Mouse (Mus musculus) embryonic facial prominence, embryonic 10.5 days (tissue): ENCODE data around the gene Abcg1. TPM values are rescaled to one million over a fixed set of nuclear protein-coding genes. Genes with fewer than 3 reads are reported as not detected.

Experiments used
- DNase-seq: peaks from one replicate; pipeline ENCODE4 v3.0.0-alpha.2; 2017; ENCODE audit warnings: low spot score
- H3K27ac ChIP-seq: fragments of 300-500 bp; sonication (generic); replicated peaks from 2 replicates; pipeline ENCODE4 v1.5.1; 2016; ENCODE audit warnings: mild to moderate bottlenecking
- H3K27me3 ChIP-seq: fragments of 300-500 bp; sonication (generic); replicated peaks from 2 replicates; pipeline ENCODE4 v1.6.1; 2016; ENCODE audit warnings: low read depth, mild to moderate bottlenecking; ENCODE audit not compliant: poor library complexity, severe bottlenecking
- H3K36me3 ChIP-seq: fragments of 300-500 bp; sonication (generic); replicated peaks from 2 replicates; pipeline ENCODE4 v1.6.1; 2016; ENCODE audit warnings: mild to moderate bottlenecking, moderate library complexity
- H3K4me1 ChIP-seq: fragments of 300-500 bp; sonication (generic); 2 replicates; pipeline ENCODE4 v1.6.1; 2016
- H3K4me3 ChIP-seq: fragments of 300-500 bp; sonication (generic); 2 replicates; pipeline ENCODE4 v1.5.1; 2016; ENCODE audit warnings: mild to moderate bottlenecking, moderate library complexity
- H3K9me3 ChIP-seq: fragments of 300-500 bp; sonication (generic); 2 replicates; pipeline ENCODE4 v1.6.1; 2016; ENCODE audit warnings: mild to moderate bottlenecking
- WGBS: fragments of 180-500 bp; shearing (Covaris S2); methylation state at CpG from one replicate; pipeline ENCODE4 v1.1.7; 2016; 5-methylcytosine and 5-hydroxymethylcytosine counted together
- polyA plus RNA-seq: library from polyadenylated mRNA; unstranded; fragments of >200 nt; fragmentation: Nextera tagmentation; extraction: Ambion mirVana; gene quantifications from 2 replicates; pipeline ENCODE4 v1.2.1, GENCODE M21; 2016

Abcg1 gene
- polyA plus RNA-seq, 1 experiment from 2014 or later, result 10.1 TPM

- no peak for DNase-seq
- no peaks in the 10 kb centered on the region for H3K9me3 ChIP-seq
- H3K4me1 ChIP-seq, result peaks cover 42% of the 10 kb centered on the region
- H3K27me3 ChIP-seq, result no peaks in the 10 kb centered on the region
- peak overlapping the region; percentile 65 for H3K27ac ChIP-seq
- no peak overlapping the region for H3K4me3 ChIP-seq
- H3K36me3 ChIP-seq, result peaks cover 18% of the 10 kb centered on the region
- WGBS, result 61% methylated on average over 13 of the region's 13 CpGs
Observed at GRCm38 (mm10) chr17:31091023-31091735, 33.7 kb downstream of the Abcg1 start.

GRCm38 (mm10) chr17:31094781-31095180 is 37.3 kb downstream of the Abcg1 start:
- no peaks in the 10 kb centered on the region for H3K27me3 ChIP-seq
- no peak overlapping the region for H3K27ac ChIP-seq
- no peaks in the 10 kb centered on the region for H3K9me3 ChIP-seq
- peaks cover 18% of the 10 kb centered on the region for H3K4me1 ChIP-seq
- WGBS, result 56% methylated on average over 5 of the region's 5 CpGs
- H3K4me3 ChIP-seq, result no peak overlapping the region
- H3K36me3 ChIP-seq, result peaks cover 18% of the 10 kb centered on the region
- no peak for DNase-seq

- DNase-seq, result no peak
- H3K4me1 ChIP-seq, result peaks cover 10% of the 10 kb centered on the region
- no peak overlapping the region for H3K27ac ChIP-seq
Observed at GRCm38 (mm10) chr17:31095570-31095969, 38.1 kb downstream of the Abcg1 start.

GRCm38 (mm10) chr17:31096893-31097292 is 39.4 kb downstream of the Abcg1 start:
- no peak for DNase-seq
- Histone ChIP-seq H3K27ac (no peak overlapping the region), H3K4me1 (no peaks in the 10 kb centered on the region), H3K27me3 (no peaks in the 10 kb centered on the region), H3K9me3 (no peaks in the 10 kb centered on the region), H3K36me3 (peaks cover 18% of the 10 kb centered on the region), H3K4me3 (no peak overlapping the region)
- WGBS, result 94% methylated on average over 2 of the region's 2 CpGs

More at GRCm38 (mm10) chr17:31095570-31095969, 38.1 kb downstream of the Abcg1 start:
- Histone ChIP-seq H3K9me3 (no peaks in the 10 kb centered on the region), H3K36me3 (peaks cover 18% of the 10 kb centered on the region), H3K4me3 (no peak overlapping the region), H3K27me3 (no peaks in the 10 kb centered on the region)
- WGBS, result 88% methylated on average over 7 of the region's 7 CpGs

- WGBS, result 82% methylated on average over 5 of the region's 5 CpGs
- H3K27me3 ChIP-seq, result no peaks in the 10 kb centered on the region
- peaks cover 7% of the 10 kb centered on the region; the same call in 1 of the 2 replicates for H3K36me3 ChIP-seq
- no peak overlapping the region for H3K4me3 ChIP-seq
- DNase-seq, result no peak
- no peak overlapping the region for H3K27ac ChIP-seq
- no peaks in the 10 kb centered on the region for H3K4me1 ChIP-seq
- H3K9me3 ChIP-seq, result no peaks in the 10 kb centered on the region
Observed at GRCm38 (mm10) chr17:31098788-31099187, 41.3 kb downstream of the Abcg1 start.

DNA sequence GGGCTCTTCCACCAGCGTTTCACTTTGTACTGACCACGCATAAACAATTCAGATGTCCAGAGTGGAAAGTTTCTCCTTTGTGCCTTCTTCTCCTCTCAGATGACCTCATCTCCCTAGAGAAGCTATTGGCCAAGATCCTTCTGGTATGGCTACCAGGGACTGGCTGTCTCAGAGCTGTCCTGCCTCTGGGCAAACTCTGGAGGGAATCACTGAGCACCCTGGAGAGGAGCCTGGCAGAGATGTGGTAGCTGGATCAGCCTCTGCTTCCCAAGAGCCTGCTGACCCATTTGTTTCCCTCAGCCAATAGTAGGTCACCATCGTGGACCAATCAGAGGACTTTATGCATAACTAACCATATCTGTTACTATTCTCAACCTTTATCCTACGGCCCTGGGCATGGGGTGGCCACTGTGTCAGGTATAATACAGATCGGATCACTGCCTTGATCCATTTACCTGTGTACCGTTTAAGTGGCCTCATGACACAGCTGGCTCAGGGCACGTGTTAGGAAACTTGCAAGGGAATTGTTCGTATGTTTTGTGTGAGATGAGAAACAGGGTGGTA is 45.6 kb downstream of the Abcg1 start:
- Histone ChIP-seq H3K4me3 (no peak overlapping the region), H3K9me3 (no peaks in the 10 kb centered on the region), H3K36me3 (no peaks in the 10 kb centered on the region; the same call in 1 of the 2 replicates), H3K27ac (no peak overlapping the region), H3K27me3 (no peaks in the 10 kb centered on the region), H3K4me1 (peaks cover 7% of the 10 kb centered on the region; the same call in 1 of the 2 replicates)
- DNase-seq, result no peak
- WGBS, result 87% methylated on average over 8 of the region's 8 CpGs

GRCm38 (mm10) chr17:31103823-31104222 is 46.3 kb downstream of the Abcg1 start:
- 89% methylated on average over 8 of the region's 8 CpGs for WGBS

DNA sequence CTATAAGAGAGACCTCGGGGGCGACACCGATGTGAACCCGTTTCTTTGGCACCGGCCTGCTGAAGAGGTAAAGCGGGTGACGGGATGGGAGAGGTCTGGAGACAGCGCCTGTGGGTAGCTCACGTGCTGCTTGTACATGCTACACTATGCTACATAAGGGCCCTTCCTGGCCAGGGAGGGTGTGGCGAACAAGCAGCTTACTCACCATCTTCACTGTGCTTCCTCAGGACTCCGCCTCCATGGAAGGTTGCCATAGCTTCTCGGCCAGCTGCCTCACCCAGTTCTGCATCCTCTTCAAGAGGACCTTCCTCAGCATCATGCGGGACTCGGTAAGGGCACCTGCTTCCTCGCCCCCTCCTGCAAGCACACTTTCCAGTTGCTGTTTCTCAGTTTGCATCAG is 50.9 kb downstream of the Abcg1 start:
- H3K4me1 ChIP-seq, result peaks cover 24% of the 10 kb centered on the region
- 93% methylated on average over 15 of the region's 15 CpGs for WGBS

More at GRCm38 (mm10) chr17:31103823-31104222, 46.3 kb downstream of the Abcg1 start:
- no peak for DNase-seq
- Histone ChIP-seq H3K27me3 (no peaks in the 10 kb centered on the region), H3K9me3 (no peaks in the 10 kb centered on the region), H3K27ac (no peak overlapping the region), H3K36me3 (no peaks in the 10 kb centered on the region; the same call in 1 of the 2 replicates), H3K4me1 (peaks cover 7% of the 10 kb centered on the region; the same call in 1 of the 2 replicates), H3K4me3 (no peak overlapping the region)

GRCm38 (mm10) chr17:31113191-31113856 is 55.8 kb downstream of the Abcg1 start:
- peak overlapping the region; percentile 16 for H3K27ac ChIP-seq
- peaks cover 38% of the 10 kb centered on the region for H3K4me1 ChIP-seq
- peaks cover 24% of the 10 kb centered on the region for H3K36me3 ChIP-seq
- no peaks in the 10 kb centered on the region for H3K27me3 ChIP-seq
- 47% methylated on average over 9 of the region's 9 CpGs for WGBS
- DNase-seq, result peak; percentile 44
- H3K4me3 ChIP-seq, result no peak overlapping the region
- no peaks in the 10 kb centered on the region for H3K9me3 ChIP-seq

More for the DNA sequence above, 50.9 kb downstream of the Abcg1 start:
- Histone ChIP-seq H3K9me3 (no peaks in the 10 kb centered on the region), H3K36me3 (peaks cover 24% of the 10 kb centered on the region), H3K4me3 (no peak overlapping the region), H3K27ac (no peak overlapping the region), H3K27me3 (no peaks in the 10 kb centered on the region)
- DNase-seq, result no peak

GRCm38 (mm10) chr17:31116063-31116462 is 58.6 kb downstream of the Abcg1 start:
- Histone ChIP-seq H3K27ac (no peak overlapping the region), H3K27me3 (no peaks in the 10 kb centered on the region), H3K4me3 (no peak overlapping the region), H3K36me3 (peaks cover 12% of the 10 kb centered on the region), H3K9me3 (no peaks in the 10 kb centered on the region), H3K4me1 (peaks cover 44% of the 10 kb centered on the region)
- no peak for DNase-seq
- 69% methylated on average over 6 of the region's 6 CpGs for WGBS

DNA sequence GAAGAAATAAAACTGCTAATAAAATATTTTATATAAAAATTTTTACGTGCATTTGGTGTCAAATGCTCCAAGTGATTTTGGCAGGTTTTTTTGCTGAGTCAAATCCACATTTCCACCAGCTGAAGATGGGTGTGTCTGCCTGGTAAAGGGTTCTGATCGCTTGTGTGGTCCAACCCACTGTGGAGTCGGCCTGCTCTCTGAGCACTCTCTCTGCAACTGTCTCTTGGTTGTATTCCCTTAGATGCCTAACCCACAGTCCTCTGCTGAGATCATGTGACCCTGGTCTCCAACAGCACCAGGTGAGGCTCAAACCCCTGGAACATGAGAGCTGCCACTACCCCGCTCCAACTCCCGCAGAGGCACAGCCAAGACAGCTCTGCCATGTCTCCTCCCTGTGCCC is 60.5 kb downstream of the Abcg1 start:
- 89% methylated on average over 5 of the region's 5 CpGs for WGBS
- H3K27ac ChIP-seq, result peak overlapping the region; percentile 54; the same call in 1 of the 2 replicates
- no peaks in the 10 kb centered on the region; the same call in 1 of the 2 replicates for H3K36me3 ChIP-seq
- no peaks in the 10 kb centered on the region for H3K9me3 ChIP-seq
- H3K4me3 ChIP-seq, result no peak overlapping the region
- peaks cover 40% of the 10 kb centered on the region for H3K4me1 ChIP-seq
- no peak for DNase-seq
- no peaks in the 10 kb centered on the region for H3K27me3 ChIP-seq

- H3K27me3 ChIP-seq, result no peaks in the 10 kb centered on the region
- peak; percentile 85 for DNase-seq
- H3K4me1 ChIP-seq, result peaks cover 27% of the 10 kb centered on the region
- H3K4me3 ChIP-seq, result no peak overlapping the region
- 7% methylated on average over 7 of the region's 7 CpGs for WGBS
- no peaks in the 10 kb centered on the region for H3K9me3 ChIP-seq
- no peak overlapping the region for H3K27ac ChIP-seq
- H3K36me3 ChIP-seq, result no peaks in the 10 kb centered on the region; the same call in 1 of the 2 replicates
Observed at GRCm38 (mm10) chr17:31119429-31119828, 62.0 kb downstream of the Abcg1 start.
